Mouse (Mus musculus): Measurements from ENCODE around the gene Gsto2.

Gsto2 gene

DNA sequence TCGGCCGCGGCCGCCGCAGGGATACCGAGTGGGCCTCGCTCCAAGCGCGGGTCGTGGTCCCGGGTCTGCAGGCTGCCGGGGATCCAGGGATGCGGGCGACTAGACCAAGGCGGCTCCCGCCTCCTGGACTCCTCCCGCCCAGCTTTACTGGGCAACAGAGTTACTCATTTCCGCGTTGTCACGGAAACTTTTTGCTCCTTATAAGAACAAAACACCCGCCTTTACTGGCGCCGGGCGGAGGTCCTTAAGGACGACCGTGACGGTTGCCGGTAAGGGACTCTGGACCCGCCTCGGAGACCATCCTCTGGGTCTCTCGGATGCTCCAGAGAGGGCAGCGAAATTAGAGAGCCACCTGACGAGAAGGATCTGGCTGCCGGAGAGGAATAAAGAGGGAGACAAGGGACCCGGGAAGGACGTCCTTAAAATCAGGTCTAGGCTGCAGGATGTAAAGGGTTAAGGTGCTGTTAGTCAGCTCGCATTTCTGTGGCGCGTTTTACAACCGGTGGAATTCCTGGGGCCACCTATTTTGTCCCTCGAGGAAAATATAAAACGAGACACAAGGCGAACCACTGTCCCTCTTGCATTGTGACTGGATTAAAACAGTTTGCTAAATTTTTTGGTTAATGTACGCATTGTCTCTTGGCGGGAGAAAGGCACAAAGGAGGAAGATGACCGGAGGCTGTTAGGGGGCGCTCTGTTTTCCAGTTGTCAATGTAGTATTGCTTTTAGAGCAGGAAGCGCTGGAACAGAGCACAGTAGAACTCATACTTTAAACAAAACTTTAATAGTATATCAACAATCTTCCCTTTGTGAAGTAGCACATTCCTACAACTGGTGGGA is 54.0 kb downstream of the Gsto2 start, which contains the start of the genes Cfap43 and Itprip:
Cfap43 (minus strand) TSS at position 162 of the 840 bp plus-strand sequence.
Itprip (minus strand) TSS at position 174 of the 840 bp plus-strand sequence.
- peak; percentile 87 for DNase-seq (ENCODE audit: low read depth, low spot score)

- no peak for DNase-seq (ENCODE audit: low read depth, low spot score)
Measured at GRCm38 (mm10) chr19:47919966-47920375, 54.6 kb downstream of the Gsto2 start.

GRCm38 (mm10) chr19:47925819-47926218 is 60.5 kb downstream of the Gsto2 start:
- DNase-seq (ENCODE audit: low read depth, low spot score), result no peak

- DNase-seq (ENCODE audit: low read depth, low spot score), result no peak
Measured at GRCm38 (mm10) chr19:47927032-47927431, 61.7 kb downstream of the Gsto2 start.

DNA sequence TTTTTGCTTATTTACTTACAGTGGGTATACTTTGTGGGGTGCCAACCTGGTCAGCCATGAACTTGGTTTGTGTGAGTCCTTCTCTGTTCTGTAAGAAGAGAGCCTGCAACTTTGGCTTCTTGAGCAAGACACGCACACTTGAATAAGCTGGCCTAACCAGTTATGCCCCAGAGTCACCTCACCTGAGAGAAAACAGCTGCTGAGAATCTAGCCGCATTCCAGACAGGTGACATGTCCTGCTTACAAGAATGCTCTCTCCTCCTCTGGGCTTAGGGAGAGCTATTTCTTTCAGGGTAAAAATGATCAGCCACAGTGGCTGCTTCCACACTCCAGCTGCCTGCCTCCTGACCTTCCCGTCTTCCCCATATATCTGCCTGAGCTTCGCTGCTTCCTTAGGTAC is 63.7 kb downstream of the Gsto2 start:
- no peak for DNase-seq (ENCODE audit: low read depth, low spot score)

- DNase-seq (ENCODE audit: low read depth, low spot score), result peak; percentile 57
Measured at GRCm38 (mm10) chr19:47931982-47932638, 66.8 kb downstream of the Gsto2 start.

DNA sequence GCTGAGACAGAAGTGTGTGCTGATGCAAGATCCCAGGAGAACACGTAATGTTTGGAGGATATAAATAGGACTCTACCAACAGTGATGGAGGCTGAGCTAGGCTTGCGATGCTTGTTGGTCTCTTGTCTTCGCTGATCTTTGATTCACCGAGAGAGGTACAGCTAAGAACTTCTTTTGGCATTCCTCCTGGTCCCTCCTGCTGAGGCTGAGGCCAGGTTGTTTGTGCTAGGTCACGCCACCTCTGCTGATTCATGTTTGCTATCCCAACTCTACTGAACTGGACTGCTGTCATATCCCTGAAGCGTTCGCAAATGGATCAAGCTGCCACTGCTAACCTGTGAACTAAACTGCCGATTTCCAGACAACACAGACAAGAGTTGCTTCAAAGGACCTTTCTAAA is 68.8 kb downstream of the Gsto2 start:
- peak; percentile 49 for DNase-seq (ENCODE audit: low read depth, low spot score)

- peak; percentile 61 for DNase-seq (ENCODE audit: low read depth, low spot score)
Measured at GRCm38 (mm10) chr19:47934636-47935238, 69.4 kb downstream of the Gsto2 start.

DNA sequence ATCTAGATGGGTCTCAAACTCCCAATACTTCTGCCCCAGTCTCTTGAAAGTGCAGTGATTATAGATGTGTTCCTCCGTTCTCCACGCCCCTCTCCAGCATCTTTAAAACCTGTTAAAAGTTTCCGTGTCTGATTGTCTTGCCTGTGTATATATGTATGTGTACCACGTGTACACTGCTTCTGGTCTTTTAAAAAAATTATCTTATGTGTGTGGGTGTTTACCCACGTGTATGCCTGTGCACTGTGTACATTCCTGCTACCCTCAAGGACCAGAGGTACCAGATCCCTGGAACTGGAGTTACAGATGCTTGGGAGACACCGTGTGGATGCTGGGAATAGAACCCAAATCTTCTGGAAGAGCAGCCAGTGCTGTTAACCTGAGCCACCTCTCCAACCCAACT is 70.2 kb downstream of the Gsto2 start:
- no peak for DNase-seq (ENCODE audit: low read depth, low spot score)
